Mouse (Mus musculus) cerebellum, adult 8-10 months (tissue): ENCODE results near the gene Snapc4.

Source experiments
- DNase-seq: peaks from one replicate; pipeline ENCODE4 v3.0.0; 2022

Gene Snapc4

DNA sequence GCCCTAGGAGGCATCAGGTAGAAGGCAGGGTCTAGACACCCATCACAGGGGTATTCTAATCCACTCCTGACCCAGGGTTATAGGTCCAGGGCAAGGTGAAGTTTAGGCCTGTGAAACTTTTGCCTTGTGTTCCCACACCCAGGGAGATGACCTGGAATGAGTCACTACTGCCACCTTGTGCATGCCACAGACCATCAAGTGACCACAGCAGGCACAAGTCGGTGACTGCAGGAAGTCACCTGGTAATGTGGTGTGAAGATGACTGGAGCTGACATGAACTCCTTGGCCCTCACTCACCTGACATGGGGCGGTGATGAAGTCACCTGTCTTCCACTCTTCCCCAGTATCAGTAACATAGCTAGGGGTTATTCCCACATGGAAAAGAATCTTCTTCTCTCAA lies 67.6 kb downstream of the Snapc4 start:
- peak; percentile 46 for DNase-seq
